Mouse (Mus musculus) mouse trophoblast stem cell (cell line): ENCODE data around the gene Aagab.

Experiments
- in situ Hi-C, 2 experiments: fragments of 300-500 bp; cut with MseI, MboI; formaldehyde crosslinking; loops; 2 replicates in 1 of 2; 3 replicates in 1 of 2; pipeline ENCODE4 v1.15.1; 2025

The Aagab gene

GRCm38 (mm10) chr9:63602043-63602939 is at the start of gene Aagab, which contains the start of gene Iqch:
Gene Aagab (plus strand): TSS chr9:63602660.
Gene Iqch (minus strand): TSS chr9:63602493.
- in situ Hi-C loops: no loop called here

- in situ Hi-C loops: no loop called here
These were observed 48.8 kb upstream of the Aagab start for GRCm38 (mm10) chr9:63553628-63554027.

DNA sequence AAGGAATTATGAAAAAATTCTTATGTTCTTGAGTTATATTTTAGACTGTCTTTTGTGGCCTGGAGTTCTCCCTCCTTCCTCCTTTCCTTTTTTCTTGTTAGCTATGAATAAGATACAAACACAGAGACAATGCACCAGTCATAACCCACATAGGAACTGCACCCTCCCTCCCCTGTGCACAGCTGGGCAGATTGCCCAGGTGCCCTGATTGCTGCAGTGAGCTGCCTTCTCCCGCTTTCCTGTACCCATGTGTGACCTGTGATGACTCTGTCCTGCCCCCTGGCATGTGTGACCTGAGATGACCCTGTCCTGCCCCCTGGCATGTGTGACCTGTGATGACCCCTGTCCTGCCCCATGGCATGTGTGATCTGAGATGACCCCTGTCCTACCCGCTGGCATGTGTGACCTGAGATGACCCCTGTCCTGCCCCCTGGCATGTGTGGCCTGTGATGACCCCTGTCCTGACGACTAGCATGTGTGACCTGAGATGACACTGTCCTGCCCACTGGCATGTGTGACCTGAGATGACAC is 46.9 kb upstream of the Aagab start:
- in situ Hi-C loops: no loop called here

DNA sequence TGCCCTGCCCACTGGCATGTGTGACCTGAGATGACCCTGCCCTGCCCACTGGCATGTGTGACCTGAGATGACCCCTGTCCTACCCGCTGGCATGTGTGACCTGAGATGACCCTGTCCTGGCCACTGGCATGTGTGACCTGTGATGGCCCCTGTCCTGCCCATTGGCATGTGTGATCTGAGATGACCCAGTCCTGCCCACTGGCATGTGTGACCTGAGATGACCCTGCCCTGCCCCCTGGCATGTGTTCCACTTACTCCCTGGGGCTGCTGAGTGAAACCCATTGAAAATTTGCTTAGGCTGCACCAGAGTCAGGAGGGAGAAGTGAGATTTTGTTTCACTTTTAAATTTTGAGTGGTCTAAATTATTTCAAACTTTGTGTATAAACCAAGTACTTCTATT is 46.1 kb upstream of the Aagab start:
- in situ Hi-C loops: no loop called here

DNA sequence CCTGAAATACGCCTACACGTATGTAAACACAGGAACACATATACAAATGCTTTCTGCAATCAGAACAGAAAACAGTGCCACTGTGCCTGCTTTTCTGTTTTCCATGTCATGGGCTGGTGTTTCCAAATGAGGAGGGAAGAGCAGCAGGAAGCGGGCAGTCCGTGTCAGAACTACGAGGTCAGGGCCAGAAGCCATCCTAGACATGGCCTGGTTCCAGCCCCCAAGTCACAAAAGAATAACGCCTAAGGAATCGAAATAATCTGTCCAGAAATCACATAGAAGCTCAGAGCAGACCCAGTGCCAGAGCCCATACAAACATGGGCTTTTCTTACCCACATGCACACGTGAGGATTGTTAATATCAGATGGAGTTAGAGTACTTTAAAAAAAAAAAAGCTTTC is 45.5 kb upstream of the Aagab start:
- in situ Hi-C loops: no loop called here

DNA sequence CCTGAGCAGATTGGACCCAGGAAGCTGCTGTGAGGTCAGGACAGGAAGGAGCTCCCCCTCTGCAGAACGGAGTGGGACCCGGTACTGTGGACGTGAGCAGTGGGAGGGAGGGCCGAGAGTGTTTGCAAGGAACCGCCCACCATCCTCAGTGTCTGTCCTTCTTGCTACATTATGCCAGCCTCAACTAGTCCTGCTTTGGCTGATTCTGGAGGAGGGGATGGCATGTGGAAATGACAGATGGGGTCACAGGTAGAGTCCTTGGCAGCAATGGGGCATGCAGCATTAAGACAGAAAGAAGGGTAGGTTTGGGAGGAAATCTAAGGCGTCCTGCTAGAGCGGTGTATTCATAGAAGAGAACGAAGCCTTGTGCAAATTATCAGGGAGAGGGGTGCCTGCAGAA is 40.5 kb upstream of the Aagab start:
- in situ Hi-C loops: no loop called here

DNA sequence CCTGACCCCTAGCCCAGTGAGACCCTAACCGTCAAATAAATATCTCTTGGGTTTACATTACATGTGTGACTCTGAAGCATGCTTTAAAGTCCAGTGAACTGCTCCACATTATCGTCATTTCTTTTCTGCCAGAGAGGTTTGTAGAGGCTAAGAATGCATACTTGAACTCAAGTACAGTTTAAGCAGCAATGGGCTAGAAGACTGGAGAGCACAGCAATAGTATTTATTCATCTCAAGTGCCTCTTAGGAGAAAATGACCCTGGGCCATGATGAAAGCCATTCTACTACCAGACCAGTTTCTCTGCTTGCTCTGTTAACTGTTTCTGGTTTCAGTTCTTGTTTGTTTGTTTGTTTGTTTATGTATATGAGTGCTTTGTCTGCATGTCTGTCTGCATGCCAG is 39.0 kb upstream of the Aagab start:
- in situ Hi-C loops: no loop called here

- in situ Hi-C loops: no loop called here
These were observed 34.1 kb upstream of the Aagab start for GRCm38 (mm10) chr9:63568314-63568713.

- in situ Hi-C loops: no loop called here
These were observed 33.7 kb upstream of the Aagab start for GRCm38 (mm10) chr9:63568808-63569207.

- in situ Hi-C loops: no loop called here
These were observed 30.6 kb upstream of the Aagab start for GRCm38 (mm10) chr9:63571895-63572294.

DNA sequence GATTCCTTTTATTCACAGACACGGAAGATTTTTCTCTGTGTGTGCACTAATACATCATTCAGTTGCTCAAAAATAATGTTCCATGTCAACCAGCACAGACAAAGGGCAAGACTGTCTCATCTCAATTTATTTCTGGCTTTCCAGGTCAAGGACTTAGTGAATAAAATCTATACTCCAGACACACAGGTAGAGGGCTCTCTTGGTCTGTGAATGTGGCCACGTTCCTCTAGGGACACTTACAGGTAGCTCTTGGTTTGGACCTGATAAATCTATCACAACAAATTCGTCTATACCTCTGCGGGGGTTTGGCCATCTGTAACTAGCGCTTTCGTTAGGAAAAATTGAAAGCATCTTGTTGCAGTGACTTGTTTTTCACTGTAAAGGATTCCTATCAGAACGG is 29.6 kb upstream of the Aagab start:
- in situ Hi-C loops: no loop called here

DNA sequence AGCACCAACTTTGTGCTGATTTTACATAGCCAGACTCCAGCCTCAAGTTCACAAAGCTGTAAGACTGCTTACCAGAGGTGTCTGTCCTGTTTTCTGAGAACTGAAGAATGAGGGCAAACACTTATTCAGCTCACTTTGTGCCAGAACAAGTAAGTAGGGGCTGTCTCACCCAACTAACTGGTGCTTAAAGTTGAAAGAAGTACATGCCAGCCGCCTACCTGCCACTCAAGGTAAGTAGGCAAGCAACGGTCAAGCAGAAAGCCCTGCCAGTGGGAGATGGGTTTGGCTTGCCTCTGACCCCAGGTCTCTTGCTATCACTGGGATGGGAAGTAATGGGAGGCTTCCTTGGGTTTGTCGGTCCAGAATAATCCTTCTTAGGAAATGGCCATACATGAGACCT is 25.0 kb upstream of the Aagab start:
- in situ Hi-C loops: no loop called here

GRCm38 (mm10) chr9:63579644-63580043 is 22.8 kb upstream of the Aagab start:
- in situ Hi-C loops: no loop called here

DNA sequence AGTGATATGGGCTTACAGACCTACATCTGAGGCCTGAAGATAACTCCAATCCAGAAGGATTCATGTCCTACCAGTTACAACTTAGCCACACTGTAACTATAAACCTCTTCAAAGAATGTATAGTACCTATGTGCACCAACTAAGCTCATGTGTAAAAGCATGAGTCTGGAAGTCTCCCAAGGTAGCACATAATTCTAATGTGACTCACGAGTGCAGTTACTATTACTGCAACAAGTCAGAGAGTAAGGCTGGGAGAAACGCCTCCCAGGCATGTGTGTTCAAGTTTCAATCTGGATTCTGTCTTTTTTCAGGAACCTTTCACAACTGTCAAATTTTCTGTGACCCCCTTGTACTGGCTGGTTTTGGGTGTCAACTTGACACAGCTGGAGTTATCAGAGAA is 22.4 kb upstream of the Aagab start:
- in situ Hi-C loops: no loop called here

DNA sequence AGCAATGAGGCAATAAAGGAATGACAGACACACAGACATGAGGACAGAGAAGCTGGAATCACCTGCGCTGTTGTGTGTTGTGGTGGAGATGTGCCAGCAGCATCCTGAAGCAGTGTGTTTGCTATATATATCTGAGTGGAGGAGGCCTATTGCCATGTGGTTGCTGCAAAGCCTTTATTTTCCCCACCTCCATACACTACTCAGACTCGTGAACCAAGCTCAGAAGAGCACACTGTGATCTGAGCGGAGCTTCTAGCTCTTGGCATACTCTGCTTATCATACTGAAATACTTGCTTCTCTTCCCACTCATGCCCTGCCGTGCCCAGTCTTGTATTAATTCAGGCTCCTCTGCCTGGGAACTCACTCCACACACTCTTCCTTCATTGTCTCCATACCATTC is 20.7 kb upstream of the Aagab start:
- in situ Hi-C loops: no loop called here

DNA sequence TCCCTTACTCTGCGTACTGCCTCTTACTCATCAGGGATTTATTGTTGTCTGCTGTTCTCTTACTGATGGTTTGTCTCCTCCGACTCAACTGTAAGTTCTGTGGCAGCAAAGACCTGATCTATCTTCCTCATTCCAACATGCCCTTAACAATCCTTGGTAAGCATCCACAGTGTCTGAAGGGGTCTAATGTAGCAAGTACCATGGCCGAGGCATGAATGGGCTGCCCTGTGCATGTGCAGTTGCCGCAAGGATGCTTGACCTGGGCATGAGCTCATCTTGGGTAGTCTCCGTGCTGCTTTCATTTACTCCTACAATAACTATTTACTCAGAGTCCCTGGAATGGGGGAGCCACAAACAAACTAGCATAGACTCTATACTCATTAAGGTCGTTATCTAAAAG is 17.2 kb upstream of the Aagab start:
- in situ Hi-C loops: no loop called here

DNA sequence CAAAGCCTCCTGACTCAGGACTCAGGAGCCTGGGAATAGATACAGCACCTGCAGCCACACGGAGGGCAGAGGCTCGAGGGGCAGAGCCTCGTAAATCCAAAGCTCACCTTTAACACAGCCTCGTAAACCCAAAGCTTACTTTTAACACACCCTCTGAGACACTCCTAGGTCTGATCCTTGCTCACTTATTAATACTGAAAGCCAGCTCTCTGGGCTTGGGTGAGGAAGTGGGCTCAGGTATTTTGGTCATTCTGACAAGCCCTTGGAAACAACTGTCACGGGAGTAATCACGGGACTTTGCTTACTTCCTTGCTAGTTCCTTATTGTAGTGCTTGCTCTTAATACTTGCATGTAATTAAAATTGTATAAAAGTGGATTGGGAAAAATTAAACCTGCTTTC is 13.3 kb upstream of the Aagab start:
- in situ Hi-C loops: no loop called here

- in situ Hi-C loops: no loop called here
These were observed 11.9 kb upstream of the Aagab start for GRCm38 (mm10) chr9:63590592-63590991.

DNA sequence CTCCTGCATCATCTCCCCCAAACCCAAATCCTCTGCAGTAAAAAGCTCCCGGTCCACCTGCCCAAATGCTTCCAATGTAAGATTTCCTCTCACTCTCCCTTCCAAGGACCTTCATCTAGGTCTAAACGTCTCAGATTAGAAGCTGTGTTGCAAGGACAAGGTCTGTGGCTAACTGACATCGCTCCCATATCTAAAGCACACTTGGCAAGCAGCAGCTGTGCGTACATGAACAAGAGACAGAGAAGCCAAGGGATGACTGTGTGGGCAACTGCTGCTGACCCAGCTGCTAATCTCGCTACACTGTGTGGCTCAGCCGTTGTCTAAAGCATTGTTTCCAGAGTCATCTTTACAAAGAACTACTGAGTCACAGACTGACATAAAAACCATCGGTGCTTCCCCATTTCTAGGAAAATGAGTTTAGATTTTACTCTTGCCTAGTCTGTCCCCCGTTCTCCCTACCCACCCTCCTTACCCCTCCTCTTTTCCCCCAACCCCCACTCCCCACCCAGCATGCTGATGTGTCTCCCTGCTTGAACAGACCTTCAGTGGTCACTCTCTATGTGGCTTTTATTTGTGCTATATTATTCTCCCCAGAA is 10.7 kb upstream of the Aagab start:
- in situ Hi-C loops: no loop called here

GRCm38 (mm10) chr9:63595032-63595431 is 7.4 kb upstream of the Aagab start:
- in situ Hi-C loops: no loop called here

DNA sequence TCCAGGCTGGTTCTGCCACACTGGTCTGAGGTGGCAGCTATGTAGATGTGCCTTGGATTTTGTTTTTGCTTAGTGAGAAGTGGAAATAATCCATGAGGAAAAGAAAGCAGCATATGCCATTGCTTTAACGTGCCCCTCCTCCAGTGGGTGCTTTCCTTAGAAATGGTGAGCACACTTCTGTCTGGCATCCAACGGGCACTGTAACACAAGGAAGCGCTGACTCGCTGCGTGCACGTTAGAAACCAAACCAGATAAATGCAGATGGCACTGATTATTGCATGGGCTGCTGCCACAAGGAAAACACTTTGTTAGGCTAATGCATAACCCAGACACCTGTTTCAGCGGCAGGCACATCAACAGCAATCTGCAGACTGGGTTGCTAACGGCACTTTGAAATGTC is 6.8 kb upstream of the Aagab start:
- in situ Hi-C loops: no loop called here

DNA sequence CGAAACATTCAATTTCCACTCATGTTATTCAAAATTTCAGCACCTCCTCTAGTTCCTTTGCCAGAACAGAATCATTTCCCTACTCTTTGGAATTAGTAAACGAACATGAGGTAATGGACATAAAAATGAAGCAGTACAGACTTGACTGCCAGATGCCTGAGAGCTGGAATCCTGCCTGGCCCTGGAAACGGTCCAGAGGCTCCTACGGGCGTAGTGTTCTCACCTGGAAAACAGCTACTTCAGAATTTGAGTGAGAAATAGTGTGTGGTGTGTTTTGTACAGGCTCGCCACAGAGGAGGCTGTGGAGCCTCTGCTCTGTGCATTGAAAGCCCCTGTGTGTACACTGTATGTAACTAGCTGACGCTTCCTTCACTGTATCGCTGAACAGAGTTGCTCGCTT is 5.8 kb upstream of the Aagab start:
- in situ Hi-C loops: no loop called here

GRCm38 (mm10) chr9:63603849-63604248 is 1.4 kb downstream of the Aagab start:
- in situ Hi-C loops: no loop called here
